11 mouse cellular contexts compared by ENCODE assay signal in genomic region chr5:148346543-148346942, GRCm38 (mm10). TPM values are rescaled to one million over a fixed set of nuclear protein-coding genes. Genes with fewer than 3 reads are reported as not detected.
DNase-seq lines count a peak whose midpoint lies in the region; ATAC-seq and TF ChIP-seq lines count a peak whose summit lies in the region.
"Had no signal": no experiment of that assay in that cellular context is flagged by ENCODE, and none has a peak within 500 bp of the region (broad histone marks: within the 10 kb centered on the region; RNA-seq: fewer than 3 reads in every experiment).

No protein-coding gene starts in this region.

- no peaks in the 10 kb centered on the region for H3K9me3 ChIP-seq in heart, postnatal 0 days (replicated peaks; ENCODE audit: control insufficient read depth, low read length)
- no peaks in the 10 kb centered on the region for H3K9me3 ChIP-seq in heart, embryonic 10.5 days
- H3K9me3 ChIP-seq: midbrain, embryonic 13.5 days had no signal

- TF ChIP-seq POLR2A in testis, adult 2 months (IDR thresholded peaks at IDR 0.05; ENCODE audit: control insufficient read depth, low read depth, low read length): no peak
- TF ChIP-seq POLR2A in bone marrow macrophage, adult 2 months (IDR thresholded peaks at IDR 0.05; ENCODE audit: borderline replicate concordance, low read depth, low read length): no peak

- TF ChIP-seq CTCF in heart, postnatal 0 days (IDR thresholded peaks at IDR 0.05; ENCODE audit: low read depth): peak; percentile 29; the same call in 1 of the 2 replicates
- peak; percentile 26; the same call in 1 of the 2 replicates for TF ChIP-seq CTCF in testis, adult 2 months (IDR thresholded peaks at IDR 0.05; ENCODE audit: control insufficient read depth, insufficient read depth, insufficient replicate concordance, low read depth, low read length)
- 0 out of 2 replicates have a peak, but pooled peaks have one; percentile 25 for TF ChIP-seq CTCF in bone marrow macrophage, adult 2 months (IDR thresholded peaks at IDR 0.05; ENCODE audit: low read depth, low read length)

- 92% methylated on average over 8 of the region's 8 CpGs for WGBS in heart, postnatal 0 days
- 70% methylated on average over 8 of the region's 8 CpGs for WGBS in heart, embryonic 10.5 days

- no peak overlapping the region for H3K4me2 ChIP-seq in heart, postnatal 0 days (ENCODE audit: low read depth, low read length)
- H3K4me2 ChIP-seq: midbrain, embryonic 13.5 days had no signal

- H3K9ac ChIP-seq in heart, postnatal 0 days (replicated peaks; ENCODE audit: low read depth, low read length): no peak overlapping the region
- H3K9ac ChIP-seq: midbrain, embryonic 13.5 days had no signal

- no peak overlapping the region for H3K27ac ChIP-seq in heart, postnatal 0 days (ENCODE audit: low read depth)
- H3K27ac ChIP-seq in heart, embryonic 10.5 days: no peak overlapping the region
- H3K27ac ChIP-seq in testis, adult 2 months (ENCODE audit: control insufficient read depth, insufficient read depth, low read depth, low read length): no peak overlapping the region
- H3K27ac ChIP-seq in bone marrow macrophage, adult 2 months (ENCODE audit: insufficient read depth, low read depth, low read length): no peak overlapping the region
- H3K27ac ChIP-seq: midbrain, embryonic 13.5 days had no signal

- H3K36me3 ChIP-seq in heart, postnatal 0 days (replicated peaks; ENCODE audit: control insufficient read depth, insufficient read depth, low read length): 0 out of 2 replicates have a peak, but pooled peaks cover 6% of the 10 kb centered on the region
- peaks cover 16% of the 10 kb centered on the region for H3K36me3 ChIP-seq in heart, embryonic 10.5 days
- H3K36me3 ChIP-seq in testis, adult 2 months (ENCODE audit: control insufficient read depth, insufficient read depth, low read length): peaks cover 1% of the 10 kb centered on the region
- H3K36me3 ChIP-seq: midbrain, embryonic 13.5 days had no signal

- H3K27me3 ChIP-seq in heart, postnatal 0 days (ENCODE audit: control insufficient read depth, insufficient read depth, low read length): no peaks in the 10 kb centered on the region
- H3K27me3 ChIP-seq in heart, embryonic 10.5 days (ENCODE audit: insufficient read depth, poor library complexity, severe bottlenecking): no peaks in the 10 kb centered on the region
- no peaks in the 10 kb centered on the region for H3K27me3 ChIP-seq in testis, adult 2 months (ENCODE audit: control insufficient read depth, insufficient read depth, low read length)
- H3K27me3 ChIP-seq: midbrain, embryonic 13.5 days had no signal

- DNase-seq in heart, postnatal 0 days (ENCODE audit: low spot score): no peak
- DNase-seq in heart, embryonic 10.5 days (ENCODE audit: low spot score): no peak
- no peak for DNase-seq in testis, postnatal 10 days (ENCODE audit: low spot score)
- DNase-seq in thymus, postnatal 25 days: peak; percentile 9
- DNase-seq in cerebellum, postnatal 25 days: no peak
- DNase-seq in adipocyte (ENCODE audit: low spot score): no peak
- DNase-seq: gastrocnemius, postnatal 14 days; heart, postnatal 4 days had no signal

- H3K4me1 ChIP-seq in heart, postnatal 0 days (ENCODE audit: control insufficient read depth, insufficient read depth): peaks cover 39% of the 10 kb centered on the region
- H3K4me1 ChIP-seq in heart, embryonic 10.5 days: peaks cover 41% of the 10 kb centered on the region
- peaks cover 11% of the 10 kb centered on the region for H3K4me1 ChIP-seq in testis, adult 2 months (ENCODE audit: control insufficient read depth, insufficient read depth, low read length)
- peaks cover 11% of the 10 kb centered on the region for H3K4me1 ChIP-seq in bone marrow macrophage, adult 2 months (ENCODE audit: control insufficient read depth, insufficient read depth, low read length)

- TF ChIP-seq EP300 in heart, postnatal 0 days (IDR thresholded peaks at IDR 0.05; ENCODE audit: low read depth): no peak

- no peak for ATAC-seq in heart, postnatal 0 days (ENCODE audit: insufficient read depth, low read depth)
- ATAC-seq: midbrain, embryonic 13.5 days had no signal

- H3K4me3 ChIP-seq in heart, postnatal 0 days (ENCODE audit: low read depth, low read length): no peak overlapping the region
- no peak overlapping the region for H3K4me3 ChIP-seq in heart, embryonic 10.5 days
- no peak overlapping the region for H3K4me3 ChIP-seq in testis, adult 2 months (ENCODE audit: control insufficient read depth, low read depth, low read length)
- H3K4me3 ChIP-seq in bone marrow macrophage, adult 2 months (ENCODE audit: insufficient read depth, low read length): no peak overlapping the region
- H3K4me3 ChIP-seq: midbrain, embryonic 13.5 days had no signal

RNA-seq across cellular contexts. Expression of gene Slc7a1, which starts 53.2 kb away (rescaled TPM):
- 21.0 and 31.0 TPM in 2 replicates for total RNA-seq in heart, postnatal 0 days (2014; rRNA removed; ENCODE audit: low replicate concordance)
- 7.7 and 13.2 TPM in 2 replicates for polyA plus RNA-seq in heart, postnatal 0 days (2015; fragmentation: Nextera tagmentation; extraction: Ambion mirVana)
- polyA plus RNA-seq in heart, embryonic 10.5 days (2016; fragmentation: Nextera tagmentation; extraction: Ambion mirVana): 23.3 and 24.9 TPM in 2 replicates
- polyA plus RNA-seq in testis, adult 2 months (2012; rRNA removed): 8.9 and 10.5 TPM in 2 replicates
- polyA plus RNA-seq in bone marrow macrophage, adult 2 months (2012; ENCODE audit: insufficient read depth, insufficient read length, missing spikeins): 3.7 and 3.9 TPM in 2 replicates
